Mouse (Mus musculus) cerebellum, adult 18-20 months (tissue): Measurements from ENCODE around the gene Gli3.

ENCODE experiments used
- DNase-seq, 2 experiments: peaks; one replicate each; pipeline ENCODE4 v3.0.0; 2021

The Gli3 gene

GRCm38 (mm10) chr13:15561441-15561840, 98.4 kb downstream of the Gli3 start:
- DNase-seq = no peak

GRCm38 (mm10) chr13:15570908-15571568, 108.0 kb downstream of the Gli3 start:
- no peak for DNase-seq

- no peak for DNase-seq
Observed at GRCm38 (mm10) chr13:15577133-15577917, 114.3 kb downstream of the Gli3 start.

GRCm38 (mm10) chr13:15580458-15580857, 117.4 kb downstream of the Gli3 start:
- DNase-seq = no peak

GRCm38 (mm10) chr13:15585941-15586340, 122.9 kb downstream of the Gli3 start:
- no peak for DNase-seq

- DNase-seq = no peak
Observed at GRCm38 (mm10) chr13:15588278-15589272, 125.5 kb downstream of the Gli3 start.

- no peak for DNase-seq
Observed at GRCm38 (mm10) chr13:15590326-15590933, 127.4 kb downstream of the Gli3 start.

- no peak for DNase-seq
Observed at GRCm38 (mm10) chr13:15596667-15597066, 133.6 kb downstream of the Gli3 start.

GRCm38 (mm10) chr13:15599741-15600140, 136.7 kb downstream of the Gli3 start:
- no peak for DNase-seq

- no peak for DNase-seq
Observed at GRCm38 (mm10) chr13:15602161-15602560, 139.1 kb downstream of the Gli3 start.

- DNase-seq = no peak
Observed at GRCm38 (mm10) chr13:15602677-15603221, 139.7 kb downstream of the Gli3 start.

- no peak for DNase-seq
Observed at GRCm38 (mm10) chr13:15604074-15604473, 141.0 kb downstream of the Gli3 start.

- DNase-seq = no peak
Observed at GRCm38 (mm10) chr13:15617423-15617822, 154.4 kb downstream of the Gli3 start.

GRCm38 (mm10) chr13:15618051-15618692, 155.1 kb downstream of the Gli3 start:
- no peak for DNase-seq

- no peak for DNase-seq
Observed at GRCm38 (mm10) chr13:15621009-15621408, 158.0 kb downstream of the Gli3 start.

- DNase-seq = no peak
Observed at GRCm38 (mm10) chr13:15624490-15625353, 161.7 kb downstream of the Gli3 start.

GRCm38 (mm10) chr13:15641548-15641947, 178.5 kb downstream of the Gli3 start:
- DNase-seq = no peak

- DNase-seq = no peak
Observed at GRCm38 (mm10) chr13:15660502-15660901, 197.5 kb downstream of the Gli3 start.

- DNase-seq = no peak
Observed at GRCm38 (mm10) chr13:15662375-15662774, 199.3 kb downstream of the Gli3 start.

- no peak for DNase-seq
Observed at GRCm38 (mm10) chr13:15664580-15665201, 201.7 kb downstream of the Gli3 start.
